Mouse (Mus musculus): ENCODE results near the gene Tbce. TPM values are rescaled to one million over a fixed set of nuclear protein-coding genes. Genes with fewer than 3 reads are reported as not detected.
"Not testable (repeated sequence)": the region's sequence is repeated elsewhere in the genome, so short reads cannot be mapped to it uniquely, and the experiment has no call there.

Gene Tbce
- total and polyA plus RNA-seq, 2 experiments from 2014 or later, result 83.0 to 109 TPM

DNA sequence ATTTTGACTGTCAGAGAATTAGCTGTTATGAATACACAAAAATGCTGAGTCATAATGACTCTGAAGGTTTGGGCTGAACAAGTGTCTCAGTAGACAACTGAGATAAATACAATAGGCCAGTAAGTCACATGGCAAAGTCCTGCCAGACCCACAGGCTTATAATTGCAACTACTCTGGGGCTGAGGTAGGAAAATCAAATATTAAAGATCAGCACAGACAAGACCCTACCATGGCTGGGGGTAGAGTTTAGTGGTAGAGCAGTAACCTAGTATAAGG is 5.4 kb downstream of the Tbce start:
- TF ChIP-seq CTCF (IDR thresholded peaks at IDR 0.05; ENCODE audit: low read depth), result no peak
- H3K4me1 ChIP-seq (ENCODE audit: insufficient read depth), result peaks cover 7% of the 10 kb centered on the region
- H3K9me3 ChIP-seq (ENCODE audit: low read length), result no peaks in the 10 kb centered on the region
- peaks cover 5% of the 10 kb centered on the region for H3K36me3 ChIP-seq (ENCODE audit: insufficient read depth)
- H3K4me3 ChIP-seq (ENCODE audit: low read depth, low read length), result no peak overlapping the region
- ATAC-seq (no peak), DNase-seq (no peak)
- no peaks in the 10 kb centered on the region for H3K27me3 ChIP-seq (ENCODE audit: insufficient read depth, low read length)
- no peak overlapping the region for H3K4me2 ChIP-seq (ENCODE audit: low read depth)
- H3K27ac ChIP-seq (ENCODE audit: low read depth, low read length), result no peak overlapping the region
- no peak overlapping the region for H3K9ac ChIP-seq

GRCm38 (mm10) chr13:14033309-14034072 is 5.9 kb downstream of the Tbce start:
- H3K4me1 ChIP-seq (ENCODE audit: insufficient read depth), result peaks cover 5% of the 10 kb centered on the region
- 92% methylated on average over 5 of the region's 5 CpGs for WGBS
- H3K36me3 ChIP-seq (ENCODE audit: insufficient read depth), result peaks cover 8% of the 10 kb centered on the region
- no peak overlapping the region for H3K27ac ChIP-seq (ENCODE audit: low read depth, low read length)
- TF ChIP-seq CTCF (IDR thresholded peaks at IDR 0.05; ENCODE audit: low read depth), result no peak
- no peaks in the 10 kb centered on the region for H3K9me3 ChIP-seq (ENCODE audit: low read length)
- DNase-seq, result no peak
- no peaks in the 10 kb centered on the region for H3K27me3 ChIP-seq (ENCODE audit: insufficient read depth, low read length)
- H3K4me3 ChIP-seq (ENCODE audit: low read depth, low read length), result no peak overlapping the region
- no peak overlapping the region for H3K9ac ChIP-seq
- no peak for ATAC-seq
- H3K4me2 ChIP-seq (ENCODE audit: low read depth), result no peak overlapping the region

DNA sequence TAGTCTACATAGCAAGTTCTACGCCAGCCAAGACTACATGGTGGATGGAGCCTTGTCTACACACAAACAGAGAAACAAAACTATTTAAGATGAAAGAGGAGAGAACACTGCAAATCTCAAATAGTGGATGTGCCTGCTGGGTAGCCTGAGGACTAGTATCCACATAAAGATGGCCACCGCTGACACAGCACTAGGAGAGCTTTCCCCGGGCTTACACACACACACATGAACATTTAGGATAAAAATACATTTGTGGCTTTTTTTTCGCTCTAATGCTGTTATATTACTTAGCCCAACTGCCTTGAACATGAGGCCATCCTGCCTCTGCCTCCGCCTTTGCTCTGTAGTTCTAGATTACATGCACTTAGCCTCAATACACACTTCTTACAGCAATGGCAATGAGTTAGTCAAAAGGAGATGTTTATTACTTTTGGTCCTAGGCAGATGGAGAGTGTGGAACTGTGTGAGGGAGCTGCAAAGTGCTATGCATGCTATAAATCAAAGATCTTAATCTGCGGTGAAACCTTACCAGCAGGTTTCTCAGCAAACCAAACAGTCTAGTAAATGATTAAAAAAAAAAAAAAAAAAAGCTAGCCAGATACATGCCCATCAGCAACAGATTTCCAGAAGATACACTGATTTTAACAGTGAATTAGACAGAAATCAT is 13.2 kb downstream of the Tbce start:
- ATAC-seq (no peak), DNase-seq (no peak)
- no peaks in the 10 kb centered on the region for H3K9me3 ChIP-seq (ENCODE audit: low read length)
- no peak for TF ChIP-seq CTCF (IDR thresholded peaks at IDR 0.05; ENCODE audit: low read depth)
- H3K27me3 ChIP-seq (ENCODE audit: insufficient read depth, low read length), result no peaks in the 10 kb centered on the region
- H3K9ac ChIP-seq, result no peak overlapping the region
- H3K4me2 ChIP-seq (ENCODE audit: low read depth), result no peak overlapping the region
- peaks cover 23% of the 10 kb centered on the region for H3K36me3 ChIP-seq (ENCODE audit: insufficient read depth)
- no peak overlapping the region for H3K4me3 ChIP-seq (ENCODE audit: low read depth, low read length)
- H3K27ac ChIP-seq (ENCODE audit: low read depth, low read length), result no peak overlapping the region
- H3K4me1 ChIP-seq (ENCODE audit: insufficient read depth), result no peaks in the 10 kb centered on the region
- WGBS, result 96% methylated on average over 6 of the region's 6 CpGs

- no peaks in the 10 kb centered on the region for H3K9me3 ChIP-seq (ENCODE audit: low read length)
- H3K27ac ChIP-seq (ENCODE audit: low read depth, low read length), result no peak overlapping the region
- no peak overlapping the region for H3K9ac ChIP-seq
- H3K4me2 ChIP-seq (ENCODE audit: low read depth), result no peak overlapping the region
- no peak overlapping the region for H3K4me3 ChIP-seq (ENCODE audit: low read depth, low read length)
- ATAC-seq (no peak), DNase-seq (no peak)
- 95% methylated on average over 6 of the region's 6 CpGs for WGBS
- H3K4me1 ChIP-seq (ENCODE audit: insufficient read depth), result no peaks in the 10 kb centered on the region
- TF ChIP-seq CTCF (IDR thresholded peaks at IDR 0.05; ENCODE audit: low read depth), result no peak
- peaks cover 23% of the 10 kb centered on the region for H3K36me3 ChIP-seq (ENCODE audit: insufficient read depth)
- H3K27me3 ChIP-seq (ENCODE audit: insufficient read depth, low read length), result no peaks in the 10 kb centered on the region
These were observed 13.9 kb downstream of the Tbce start for GRCm38 (mm10) chr13:14025554-14025953.

DNA sequence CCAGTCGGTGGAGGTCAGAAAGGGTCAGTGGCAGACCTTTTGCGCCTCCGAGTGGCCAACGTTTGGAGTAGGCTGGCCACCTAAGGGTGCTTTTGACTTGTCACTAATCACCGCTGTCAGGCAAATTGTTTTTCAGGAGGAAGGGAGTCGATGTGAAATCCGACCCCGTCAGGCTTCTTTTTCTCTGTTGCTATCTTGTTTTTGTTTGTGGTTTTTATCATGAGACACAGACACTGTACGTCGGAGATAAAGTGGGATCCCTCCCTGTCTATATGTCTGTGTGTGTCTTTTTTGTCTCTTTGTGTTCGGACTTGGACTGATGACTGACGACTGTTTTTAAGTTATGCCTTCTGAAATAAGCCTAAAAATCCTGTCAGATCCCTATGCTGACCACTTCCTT is 18.0 kb downstream of the Tbce start:
- H3K9me3 ChIP-seq (ENCODE audit: low read length); DNase-seq; H3K9ac ChIP-seq; H3K4me3 ChIP-seq (ENCODE audit: low read depth, low read length); H3K27me3 ChIP-seq (ENCODE audit: insufficient read depth, low read length); ATAC-seq; H3K4me2 ChIP-seq (ENCODE audit: low read depth); H3K27ac ChIP-seq (ENCODE audit: low read depth, low read length); H3K4me1 ChIP-seq (ENCODE audit: insufficient read depth): not testable (repeated sequence)
- 89% methylated on average over 11 of the region's 12 CpGs for WGBS
- peaks cover 19% of the 10 kb centered on the region for H3K36me3 ChIP-seq (ENCODE audit: insufficient read depth)

DNA sequence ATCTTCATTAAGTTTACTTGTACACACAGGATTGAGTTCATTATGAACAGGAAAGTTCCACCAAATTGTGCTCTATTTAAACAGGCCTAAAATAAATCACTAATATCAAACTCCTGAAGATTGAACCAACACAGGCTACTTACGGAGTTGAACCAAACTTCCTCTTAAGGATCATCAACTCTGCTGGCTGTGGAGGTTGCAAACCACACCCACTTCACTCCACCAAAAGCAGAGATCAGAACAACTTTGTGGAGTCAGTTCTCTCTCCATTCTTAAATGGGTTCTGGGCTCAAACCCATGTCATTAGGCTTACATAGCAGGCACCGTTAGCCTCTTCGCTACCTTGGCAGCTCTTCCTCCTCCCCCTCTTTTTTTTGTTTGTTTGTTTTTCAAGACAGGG is 20.6 kb downstream of the Tbce start:
- ATAC-seq (no peak), DNase-seq (no peak)
- Histone ChIP-seq H3K9ac (no peak overlapping the region), H3K27me3 (ENCODE audit: insufficient read depth, low read length) (no peaks in the 10 kb centered on the region), H3K36me3 (ENCODE audit: insufficient read depth) (peaks cover 23% of the 10 kb centered on the region), H3K9me3 (ENCODE audit: low read length) (no peaks in the 10 kb centered on the region), H3K4me1 (ENCODE audit: insufficient read depth) (no peaks in the 10 kb centered on the region), H3K4me2 (ENCODE audit: low read depth) (no peak overlapping the region), H3K4me3 (ENCODE audit: low read depth, low read length) (no peak overlapping the region), H3K27ac (ENCODE audit: low read depth, low read length) (no peak overlapping the region)
- 95% methylated on average over 3 of the region's 3 CpGs for WGBS
- no peak for TF ChIP-seq CTCF (IDR thresholded peaks at IDR 0.05; ENCODE audit: low read depth)

- DNase-seq (no peak), ATAC-seq (no peak)
- Histone ChIP-seq H3K4me3 (ENCODE audit: low read depth, low read length) (no peak overlapping the region), H3K9me3 (ENCODE audit: low read length) (no peaks in the 10 kb centered on the region), H3K27me3 (ENCODE audit: insufficient read depth, low read length) (no peaks in the 10 kb centered on the region), H3K27ac (ENCODE audit: low read depth, low read length) (no peak overlapping the region), H3K9ac (no peak overlapping the region), H3K4me2 (ENCODE audit: low read depth) (no peak overlapping the region), H3K4me1 (ENCODE audit: insufficient read depth) (no peaks in the 10 kb centered on the region), H3K36me3 (ENCODE audit: insufficient read depth) (peaks cover 23% of the 10 kb centered on the region)
- no peak for TF ChIP-seq CTCF (IDR thresholded peaks at IDR 0.05; ENCODE audit: low read depth)
These were observed 21.2 kb downstream of the Tbce start for GRCm38 (mm10) chr13:14018283-14018682.

All from forebrain, postnatal 0 days (tissue).